Comparison of ENCODE assay signal across 7 mouse cellular contexts in genomic region chr16:18393595-18393994, GRCm38 (mm10). TPM values are rescaled to one million over a fixed set of nuclear protein-coding genes. Genes with fewer than 3 reads are reported as not detected.
DNase-seq lines count a peak whose midpoint lies in the region; ATAC-seq and TF ChIP-seq lines count a peak whose summit lies in the region.

No protein-coding gene starts in this region.

- peak overlapping the region; percentile 40; the same call in 1 of the 2 replicates for H3K27ac ChIP-seq in neural tube, embryonic 11.5 days (ENCODE audit: low read depth, low read length)
- peak overlapping the region; percentile 98 for H3K27ac ChIP-seq in heart, embryonic 13.5 days (replicated peaks)
- H3K27ac ChIP-seq in limb, embryonic 14.5 days (replicated peaks; ENCODE audit: low read depth, low read length), result no peak overlapping the region
- H3K27ac ChIP-seq in stomach, embryonic 15.5 days, result no peak overlapping the region
- no peak overlapping the region for H3K27ac ChIP-seq in thymus, adult 2 months (ENCODE audit: control insufficient read depth, insufficient read depth, low read length)

- DNase-seq in neural tube, embryonic 11.5 days (ENCODE audit: low spot score), result no peak
- DNase-seq in neural tube, embryonic 10.5 days (ENCODE audit: extremely low spot score, low spot score), result no peak
- DNase-seq in limb, embryonic 14.5 days (ENCODE audit: low spot score), result no peak
- no peak for DNase-seq in thymus, adult 2 months
- no peak for DNase-seq in right cerebral cortex, postnatal 14 days

- peak overlapping the region; percentile 95 for H3K4me2 ChIP-seq in neural tube, embryonic 11.5 days (ENCODE audit: low read depth)
- H3K4me2 ChIP-seq in heart, embryonic 13.5 days, result peak overlapping the region; percentile 90
- peak overlapping the region; percentile 95 for H3K4me2 ChIP-seq in limb, embryonic 14.5 days (replicated peaks; ENCODE audit: low read depth, low read length, severe bottlenecking)
- H3K4me2 ChIP-seq in stomach, embryonic 15.5 days, result peak overlapping the region; percentile 98

- no peak for TF ChIP-seq POLR2A in limb, embryonic 14.5 days (IDR thresholded peaks at IDR 0.05; ENCODE audit: borderline replicate concordance, extremely low read depth, insufficient read depth, insufficient read length)
- no peak for TF ChIP-seq POLR2A in thymus, adult 2 months (IDR thresholded peaks at IDR 0.05; ENCODE audit: control insufficient read depth, extremely low read depth, insufficient read depth, low read length, poor library complexity)

- peaks cover 38% of the 10 kb centered on the region for H3K4me1 ChIP-seq in neural tube, embryonic 11.5 days (ENCODE audit: control insufficient read depth, insufficient read depth, low read length)
- peaks cover 53% of the 10 kb centered on the region for H3K4me1 ChIP-seq in heart, embryonic 13.5 days
- H3K4me1 ChIP-seq in limb, embryonic 14.5 days (ENCODE audit: control insufficient read depth, insufficient read depth, low read length), result peaks cover 16% of the 10 kb centered on the region
- peaks cover 37% of the 10 kb centered on the region for H3K4me1 ChIP-seq in stomach, embryonic 15.5 days
- H3K4me1 ChIP-seq in thymus, adult 2 months (replicated peaks; ENCODE audit: control insufficient read depth, insufficient read depth, low read length), result peaks cover 29% of the 10 kb centered on the region

- peaks cover 10% of the 10 kb centered on the region for H3K36me3 ChIP-seq in neural tube, embryonic 11.5 days (ENCODE audit: control insufficient read depth, insufficient read depth, low read length)
- peaks cover 19% of the 10 kb centered on the region for H3K36me3 ChIP-seq in heart, embryonic 13.5 days
- peaks cover 18% of the 10 kb centered on the region for H3K36me3 ChIP-seq in limb, embryonic 14.5 days (ENCODE audit: control insufficient read depth, insufficient read depth, low read length)
- H3K36me3 ChIP-seq in stomach, embryonic 15.5 days, result 0 out of 2 replicates have a peak, but pooled peaks cover 4% of the 10 kb centered on the region
- H3K36me3 ChIP-seq in thymus, adult 2 months (ENCODE audit: control insufficient read depth, insufficient read depth, low read length), result peaks cover 6% of the 10 kb centered on the region; the same call in 1 of the 2 replicates

- peak overlapping the region; percentile 96 for H3K9ac ChIP-seq in neural tube, embryonic 11.5 days (ENCODE audit: low read length)
- peak overlapping the region; percentile 83 for H3K9ac ChIP-seq in heart, embryonic 13.5 days
- H3K9ac ChIP-seq in limb, embryonic 14.5 days (ENCODE audit: low read depth, low read length, severe bottlenecking), result no peak overlapping the region
- H3K9ac ChIP-seq in stomach, embryonic 15.5 days, result no peak overlapping the region

- no peaks in the 10 kb centered on the region for H3K27me3 ChIP-seq in neural tube, embryonic 11.5 days (ENCODE audit: control insufficient read depth, insufficient read depth, low read length)
- H3K27me3 ChIP-seq in heart, embryonic 13.5 days (replicated peaks), result no peaks in the 10 kb centered on the region
- no peaks in the 10 kb centered on the region for H3K27me3 ChIP-seq in limb, embryonic 14.5 days (ENCODE audit: control insufficient read depth, insufficient read depth, low read length)
- no peaks in the 10 kb centered on the region for H3K27me3 ChIP-seq in stomach, embryonic 15.5 days (replicated peaks)
- no peaks in the 10 kb centered on the region for H3K27me3 ChIP-seq in thymus, adult 2 months (ENCODE audit: control insufficient read depth, insufficient read depth, low read length)

- peak overlapping the region; percentile 87 for H3K4me3 ChIP-seq in neural tube, embryonic 11.5 days (ENCODE audit: low read depth, low read length)
- peak overlapping the region; percentile 59 for H3K4me3 ChIP-seq in heart, embryonic 13.5 days
- peak overlapping the region; percentile 78 for H3K4me3 ChIP-seq in limb, embryonic 14.5 days (replicated peaks; ENCODE audit: low read length)
- peak overlapping the region; percentile 76 for H3K4me3 ChIP-seq in stomach, embryonic 15.5 days (replicated peaks)
- no peak overlapping the region for H3K4me3 ChIP-seq in thymus, adult 2 months (ENCODE audit: control insufficient read depth, insufficient read depth, low read length)

- ATAC-seq in neural tube, embryonic 11.5 days (ENCODE audit: insufficient read depth, low FRiP score, low TSS enrichment), result no peak
- ATAC-seq in heart, embryonic 13.5 days (ENCODE audit: extremely low read depth, insufficient number of reproducible peaks, low FRiP score, low TSS enrichment), result no peak
- no peak for ATAC-seq in limb, embryonic 14.5 days (ENCODE audit: low FRiP score, low read depth)
- ATAC-seq in stomach, embryonic 15.5 days (ENCODE audit: insufficient read depth, low FRiP score, low read depth), result no peak

- WGBS in neural tube, embryonic 11.5 days, result 57% methylated on average over 5 of the region's 5 CpGs
- 56% methylated on average over 5 of the region's 5 CpGs for WGBS in heart, embryonic 13.5 days
- WGBS in limb, embryonic 14.5 days, result 51% methylated on average over 5 of the region's 5 CpGs
- WGBS in stomach, embryonic 15.5 days, result 54% methylated on average over 5 of the region's 5 CpGs
- 60% methylated on average over 5 of the region's 5 CpGs for WGBS in thymus, adult 2 months

- no peaks in the 10 kb centered on the region for H3K9me3 ChIP-seq in neural tube, embryonic 11.5 days (ENCODE audit: control insufficient read depth, low read length)
- no peaks in the 10 kb centered on the region for H3K9me3 ChIP-seq in heart, embryonic 13.5 days
- H3K9me3 ChIP-seq in limb, embryonic 14.5 days (ENCODE audit: control insufficient read depth, low read length), result no peaks in the 10 kb centered on the region
- H3K9me3 ChIP-seq in stomach, embryonic 15.5 days, result no peaks in the 10 kb centered on the region

- TF ChIP-seq CTCF in thymus, adult 2 months (IDR thresholded peaks at IDR 0.05; ENCODE audit: borderline replicate concordance, control insufficient read depth, extremely low read depth, insufficient read depth, low read length, poor library complexity), result no peak

RNA-seq across cellular contexts. Expression of gene Txnrd2, which starts 32.6 kb away (rescaled TPM):
- polyA plus RNA-seq in neural tube, embryonic 11.5 days (2014; fragmentation: Nextera tagmentation; extraction: Ambion mirVana), result 20.4 TPM in 2 replicates
- 34.5 and 37.4 TPM in 2 replicates for polyA plus RNA-seq in heart, embryonic 13.5 days (2015; fragmentation: Nextera tagmentation; extraction: Ambion mirVana)
- polyA plus RNA-seq in limb, embryonic 14.5 days (2012; rRNA removed), result 13.4 and 14.1 TPM in 2 replicates
- 13.6 and 18.4 TPM in 2 replicates for polyA plus RNA-seq in limb, embryonic 14.5 days (2014; fragmentation: Nextera tagmentation; extraction: Ambion mirVana)
- 24.4 and 26.1 TPM in 2 replicates for polyA plus RNA-seq in stomach, embryonic 15.5 days (2015; fragmentation: Nextera tagmentation; extraction: Ambion mirVana)
- 10.6 and 10.7 TPM in 2 replicates for polyA plus RNA-seq in thymus, adult 2 months (2012; rRNA removed)

RNA-seq across cellular contexts. Expression of gene Comt, which starts 33.1 kb away (rescaled TPM):
- polyA plus RNA-seq in neural tube, embryonic 11.5 days (2014; fragmentation: Nextera tagmentation; extraction: Ambion mirVana), result 60.8 and 64.0 TPM in 2 replicates
- 101 and 108 TPM in 2 replicates for polyA plus RNA-seq in heart, embryonic 13.5 days (2015; fragmentation: Nextera tagmentation; extraction: Ambion mirVana)
- polyA plus RNA-seq in limb, embryonic 14.5 days (2012; rRNA removed), result 84.5 and 110 TPM in 2 replicates
- 82.4 and 92.3 TPM in 2 replicates for polyA plus RNA-seq in limb, embryonic 14.5 days (2014; fragmentation: Nextera tagmentation; extraction: Ambion mirVana)
- polyA plus RNA-seq in stomach, embryonic 15.5 days (2015; fragmentation: Nextera tagmentation; extraction: Ambion mirVana), result 95.5 and 101 TPM in 2 replicates
- 104 and 108 TPM in 2 replicates for polyA plus RNA-seq in thymus, adult 2 months (2012; rRNA removed)

RNA-seq across cellular contexts. Expression of gene Arvcf, which starts 45.6 kb away (rescaled TPM):
- polyA plus RNA-seq in neural tube, embryonic 11.5 days (2014; fragmentation: Nextera tagmentation; extraction: Ambion mirVana), result 81.6 and 82.2 TPM in 2 replicates
- 31.8 and 32.0 TPM in 2 replicates for polyA plus RNA-seq in heart, embryonic 13.5 days (2015; fragmentation: Nextera tagmentation; extraction: Ambion mirVana)
- 33.6 and 42.9 TPM in 2 replicates for polyA plus RNA-seq in limb, embryonic 14.5 days (2012; rRNA removed)
- 18.9 and 23.4 TPM in 2 replicates for polyA plus RNA-seq in limb, embryonic 14.5 days (2014; fragmentation: Nextera tagmentation; extraction: Ambion mirVana)
- polyA plus RNA-seq in stomach, embryonic 15.5 days (2015; fragmentation: Nextera tagmentation; extraction: Ambion mirVana), result 25.3 and 28.7 TPM in 2 replicates
- 52.3 and 56.0 TPM in 2 replicates for polyA plus RNA-seq in thymus, adult 2 months (2012; rRNA removed)

RNA-seq across cellular contexts. Expression of gene Tango2, which starts 45.7 kb away (rescaled TPM):
- 43.4 and 49.8 TPM in 2 replicates for polyA plus RNA-seq in neural tube, embryonic 11.5 days (2014; fragmentation: Nextera tagmentation; extraction: Ambion mirVana)
- 47.9 and 54.3 TPM in 2 replicates for polyA plus RNA-seq in heart, embryonic 13.5 days (2015; fragmentation: Nextera tagmentation; extraction: Ambion mirVana)
- 25.2 and 28.7 TPM in 2 replicates for polyA plus RNA-seq in limb, embryonic 14.5 days (2012; rRNA removed)
- polyA plus RNA-seq in limb, embryonic 14.5 days (2014; fragmentation: Nextera tagmentation; extraction: Ambion mirVana), result 24.0 and 25.1 TPM in 2 replicates
- 29.0 and 34.9 TPM in 2 replicates for polyA plus RNA-seq in stomach, embryonic 15.5 days (2015; fragmentation: Nextera tagmentation; extraction: Ambion mirVana)
- 53.7 and 67.3 TPM in 2 replicates for polyA plus RNA-seq in thymus, adult 2 months (2012; rRNA removed)

Comparison
In these comparisons a context has a peak if more than half of its experiments do, and no peak if none do; other contexts are left out.
1. H3K27ac ChIP-seq: peak in neural tube, embryonic 11.5 days (single experiment) and heart, embryonic 13.5 days (single experiment); none in limb, embryonic 14.5 days (single experiment), stomach, embryonic 15.5 days (single experiment) and thymus, adult 2 months (single experiment).
2. H3K9ac ChIP-seq: peak in neural tube, embryonic 11.5 days (single experiment) and heart, embryonic 13.5 days (single experiment); none in limb, embryonic 14.5 days (single experiment) and stomach, embryonic 15.5 days (single experiment).
3. Peak in every context shown above with its lines, with median percentiles within 50 percentile points of each other: H3K4me2 ChIP-seq.